Mouse (Mus musculus) liver, postnatal 0 days (tissue): ENCODE measurements around the gene Gm5426.

Experiments used
- CTCF ChIP-seq: sonication (generic); IDR thresholded peaks from 2 replicates; pipeline ENCODE4 v1.5.1; 2016; ENCODE audit warnings: antibody characterized with exemption, low read depth
- EP300 ChIP-seq: IDR thresholded peaks from 2 replicates; pipeline ENCODE4 v1.6.1; 2016; ENCODE audit warnings: antibody characterized with exemption, low read depth, mild to moderate bottlenecking

DNA sequence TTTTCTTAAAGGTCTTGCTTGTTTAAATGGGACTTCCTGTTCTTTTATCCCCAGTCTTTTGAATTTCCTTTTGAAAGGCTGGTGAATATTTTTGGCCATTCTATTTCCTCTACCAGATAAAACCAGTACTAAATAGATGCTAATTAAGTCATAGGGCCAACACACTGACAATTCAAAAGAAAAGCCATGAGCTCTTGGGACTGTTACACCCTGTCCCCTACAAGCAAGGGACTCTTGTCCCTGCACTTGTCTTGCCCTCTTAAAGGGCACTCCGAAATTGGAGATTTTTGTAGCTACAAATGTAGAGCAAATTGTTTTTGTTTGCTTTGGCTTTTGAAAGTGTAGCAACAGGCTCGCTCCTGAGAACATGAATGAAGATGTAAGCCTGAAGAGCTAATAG lies 41.8 kb upstream of the Gm5426 start:
- TF ChIP-seq EP300 (no peak), CTCF (no peak)
